In the genomic region with DNA sequence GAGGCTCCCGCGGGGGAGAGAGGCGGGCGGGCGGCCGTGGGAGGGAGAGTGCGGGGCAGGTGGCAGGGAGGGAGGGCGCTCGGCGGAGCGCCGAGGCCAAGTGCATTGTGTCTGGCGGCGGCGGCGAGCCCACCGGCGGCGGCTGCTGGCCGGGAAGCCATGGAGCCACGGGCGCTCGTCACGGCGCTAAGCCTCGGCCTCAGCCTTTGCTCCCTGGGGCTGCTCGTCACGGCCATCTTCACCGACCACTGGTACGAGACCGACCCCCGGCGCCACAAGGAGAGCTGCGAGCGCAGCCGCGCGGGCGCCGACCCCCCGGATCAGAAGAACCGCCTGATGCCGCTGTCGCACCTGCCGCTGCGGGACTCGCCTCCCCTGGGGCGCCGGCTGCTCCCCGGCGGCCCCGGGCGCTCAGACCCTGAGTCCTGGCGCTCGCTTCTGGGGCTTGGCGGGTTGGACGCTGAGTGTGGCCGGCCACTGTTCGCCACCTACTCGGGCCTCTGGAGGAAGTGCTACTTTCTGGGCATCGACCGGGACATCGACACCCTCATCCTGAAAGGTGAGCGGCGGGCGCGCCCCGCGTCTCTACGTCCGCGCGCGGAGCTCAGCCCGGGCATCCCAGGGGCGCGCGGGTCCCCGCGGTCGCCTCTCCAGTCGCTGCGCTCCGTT, we compare ENCODE assay signal across 8 mouse cellular contexts. TPM values are rescaled to one million over a fixed set of nuclear protein-coding genes. Genes with fewer than 3 reads are reported as not detected.
DNase-seq lines count a peak whose midpoint lies in the region; ATAC-seq and TF ChIP-seq lines count a peak whose summit lies in the region.

A gene (plus strand): TSS at position 103 of the 669 bp plus-strand sequence.

- peak within 1 kb of the TSS; percentile 46 for H3K4me3 ChIP-seq in liver, adult 2 months (ENCODE audit: insufficient read depth, low read depth, low read length)
- peak within 1 kb of the TSS; percentile 70 for H3K4me3 ChIP-seq in heart, embryonic 13.5 days
- peak within 1 kb of the TSS; percentile 64 for H3K4me3 ChIP-seq in stomach, postnatal 0 days (ENCODE audit: low read depth, low read length)

- TF ChIP-seq POLR2A in liver, adult 2 months (IDR thresholded peaks at IDR 0.05; ENCODE audit: extremely low read depth, insufficient read depth, low read length) = no peak

- no peak within 1 kb of the TSS for H3K27ac ChIP-seq in liver, adult 2 months (replicated peaks; ENCODE audit: insufficient read depth, low read depth, low read length)
- H3K27ac ChIP-seq in heart, embryonic 13.5 days (replicated peaks) = peak within 1 kb of the TSS; percentile 25; the same call in 1 of the 2 replicates
- H3K27ac ChIP-seq in stomach, postnatal 0 days (replicated peaks) = no peak within 1 kb of the TSS

- no peak for DNase-seq in liver, adult 2 months (ENCODE audit: extremely low read depth, low read depth, low spot score)
- DNase-seq in liver = no peak
- DNase-seq in cerebellum, adult 9-10 months = peak; percentile 65
- DNase-seq in layer of hippocampus, postnatal 14 days (ENCODE audit: low spot score in 2 of 2) = no peak
- peak; percentile 29 to 49 for DNase-seq in lung, postnatal 4 days
- peak; percentile 31 for DNase-seq in stomach, postnatal 0 days (ENCODE audit: low spot score)
- DNase-seq in urinary bladder, adult 2 months (ENCODE audit: low spot score) = no peak

- H3K27me3 ChIP-seq in liver, adult 2 months (ENCODE audit: control insufficient read depth, insufficient read depth, low read length) = peaks cover 16% of the 10 kb centered on the region
- peaks cover 52% of the 10 kb centered on the region for H3K27me3 ChIP-seq in heart, embryonic 13.5 days (replicated peaks)
- no peaks in the 10 kb centered on the region for H3K27me3 ChIP-seq in stomach, postnatal 0 days (ENCODE audit: control insufficient read depth, insufficient read depth, low read length)

- H3K4me2 ChIP-seq in heart, embryonic 13.5 days = peak within 1 kb of the TSS; percentile 95
- peak within 1 kb of the TSS; percentile 99 for H3K4me2 ChIP-seq in stomach, postnatal 0 days (replicated peaks; ENCODE audit: low read depth)

- ATAC-seq in heart, embryonic 13.5 days (ENCODE audit: extremely low read depth, insufficient number of reproducible peaks, low FRiP score, low TSS enrichment) = no peak; the same call in none of the 2 replicates
- ATAC-seq in stomach, postnatal 0 days (ENCODE audit: low FRiP score, low TSS enrichment) = peak; percentile 49; the same call in 1 of the 2 replicates

- under 1% methylated on average over 76 of the region's 84 CpGs for WGBS in liver, adult 2 months
- WGBS in heart, embryonic 13.5 days = under 1% methylated on average over 69 of the region's 84 CpGs
- WGBS in stomach, postnatal 0 days = under 1% methylated on average over 56 of the region's 84 CpGs

- H3K9ac ChIP-seq in liver, adult 2 months (ENCODE audit: low read depth, low read length) = peak within 1 kb of the TSS; percentile 48
- peak within 1 kb of the TSS; percentile 88 for H3K9ac ChIP-seq in heart, embryonic 13.5 days
- peak within 1 kb of the TSS; percentile 55 for H3K9ac ChIP-seq in stomach, postnatal 0 days (ENCODE audit: low read length)

- no peaks in the 10 kb centered on the region for H3K4me1 ChIP-seq in liver, adult 2 months (ENCODE audit: control insufficient read depth, insufficient read depth, low read length)
- H3K4me1 ChIP-seq in heart, embryonic 13.5 days = peaks cover 5% of the 10 kb centered on the region; the same call in 1 of the 2 replicates
- H3K4me1 ChIP-seq in stomach, postnatal 0 days (replicated peaks; ENCODE audit: control insufficient read depth, insufficient read depth) = no peaks in the 10 kb centered on the region

- H3K79me2 ChIP-seq in liver, adult 2 months (ENCODE audit: control insufficient read depth, insufficient read depth, low read length) = no peaks in the 10 kb centered on the region

- H3K9me3 ChIP-seq in heart, embryonic 13.5 days = no peaks in the 10 kb centered on the region
- H3K9me3 ChIP-seq in stomach, postnatal 0 days (ENCODE audit: control insufficient read depth, low read length) = no peaks in the 10 kb centered on the region

- no peak for TF ChIP-seq CTCF in liver, adult 2 months (IDR thresholded peaks at IDR 0.05; ENCODE audit: low read depth, low read length)
- TF ChIP-seq CTCF in stomach, postnatal 0 days (IDR thresholded peaks at IDR 0.05; ENCODE audit: low read depth) = no peak

- no peak for TF ChIP-seq EP300 in stomach, postnatal 0 days (optimal IDR thresholded peaks at IDR 0.05)

- no peaks in the 10 kb centered on the region for H3K36me3 ChIP-seq in liver, adult 2 months (ENCODE audit: control insufficient read depth, insufficient read depth, low read length)
- no peaks in the 10 kb centered on the region for H3K36me3 ChIP-seq in heart, embryonic 13.5 days
- H3K36me3 ChIP-seq in stomach, postnatal 0 days (ENCODE audit: control insufficient read depth, insufficient read depth, low read length) = no peaks in the 10 kb centered on the region

RNA-seq across cellular contexts. Expression of the gene that starts here (rescaled TPM):
- total RNA-seq in liver, adult 2 months (2014; rRNA removed) = 0.28 and 0.81 TPM in 2 replicates
- 0.47 and 0.49 TPM in 2 replicates for polyA plus RNA-seq in liver, adult 2 months (2012; rRNA removed)
- 5.4 and 6.0 TPM in 2 replicates for polyA plus RNA-seq in heart, embryonic 13.5 days (2015; fragmentation: Nextera tagmentation; extraction: Ambion mirVana)
- total RNA-seq in layer of hippocampus, postnatal 14 days (2021) = 10 to 100 TPM; 79.3 to 93.2 TPM
- 1.8 and 2.0 TPM in 2 replicates for polyA plus RNA-seq in stomach, postnatal 0 days (2015; fragmentation: Nextera tagmentation; extraction: Ambion mirVana)
- polyA plus RNA-seq in urinary bladder, adult 2 months (2012; rRNA removed) = 0.62 and 0.90 TPM in 2 replicates

Comparison
In these comparisons a context has a peak if more than half of its experiments do, and no peak if none do; other contexts are left out.
1. RNA of the gene that starts here (total RNA-seq): 79.3 to 93.2 TPM in layer of hippocampus, postnatal 14 days; 0.28 to 0.81 TPM in liver, adult 2 months; every median in the first group is over 10 times any median in the second.
2. DNase-seq: peak in cerebellum, adult 9-10 months (single experiment), lung, postnatal 4 days (2 of 2) and stomach, postnatal 0 days (single experiment); none in liver, adult 2 months (single experiment), liver (single experiment), layer of hippocampus, postnatal 14 days (0 of 2) and urinary bladder, adult 2 months (single experiment).
3. Peak in every context shown above with its lines, with median percentiles within 50 percentile points of each other: H3K4me3 ChIP-seq and H3K9ac ChIP-seq.